Mouse (Mus musculus) layer of hippocampus, adult 8-10 months (tissue): Measurements from ENCODE around the gene Stoml2. TPM values are rescaled to one million over a fixed set of nuclear protein-coding genes. Genes with fewer than 3 reads are reported as not detected.

Experiments
- DNase-seq, 2 experiments: peaks; one replicate each; pipeline ENCODE4 v3.0.0; 2022; ENCODE audit warnings: low spot score in 2 of 2
- total RNA-seq, 4 experiments: library from RNA; stranded (reverse); gene quantifications; 2 replicates each; pipeline ENCODE4 v1.2.4; 2022

Stoml2 gene
- total RNA-seq, 4 experiments from 2014 or later, result 97.9 to 106 (median 100) TPM

DNA sequence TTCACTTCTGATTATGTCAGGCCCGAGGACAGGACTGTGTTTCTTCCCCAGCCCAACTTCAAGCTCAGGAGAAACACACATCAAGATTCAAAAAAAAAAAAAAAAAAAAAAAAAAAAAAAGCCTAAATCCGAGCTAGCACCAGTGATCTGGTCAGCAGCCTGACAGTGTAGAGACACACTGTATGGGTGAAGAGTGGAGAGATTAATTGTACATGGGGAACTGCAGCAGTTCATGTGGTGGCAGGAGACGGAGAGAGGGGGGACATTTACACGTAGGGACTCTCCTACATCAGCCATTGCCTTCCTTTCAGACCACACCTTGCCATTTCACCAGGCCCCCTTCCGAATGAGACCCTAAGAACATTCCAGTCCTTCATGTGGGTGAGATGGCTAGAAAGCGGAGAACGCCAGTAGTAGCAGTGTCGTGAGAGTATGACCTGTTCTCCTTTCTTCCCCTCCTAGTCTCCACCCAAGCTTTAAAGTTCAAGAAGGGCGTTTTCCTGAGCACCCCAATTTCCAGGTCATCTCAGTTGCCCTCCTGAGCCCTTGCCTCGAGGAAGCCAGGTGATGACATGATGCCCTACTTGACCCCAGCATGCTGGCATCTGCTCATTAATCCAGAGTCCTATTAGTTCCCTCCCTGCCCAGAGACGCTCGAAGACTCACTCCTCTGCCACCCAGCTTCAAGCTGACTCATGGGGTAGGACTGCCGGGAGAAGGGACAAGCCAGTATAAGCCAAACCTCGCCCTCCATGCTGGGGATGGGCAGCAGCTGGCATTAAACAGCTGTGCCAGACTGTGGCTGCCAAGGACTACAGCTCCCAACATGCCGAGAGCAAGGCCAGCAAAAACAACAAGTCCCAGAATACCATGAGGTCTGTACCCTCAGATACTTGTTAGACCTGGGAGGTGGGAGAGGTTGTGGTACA, 7.3 kb upstream of the Stoml2 start:
- peak in 1 of 2 experiments; percentile 73 for DNase-seq

DNA sequence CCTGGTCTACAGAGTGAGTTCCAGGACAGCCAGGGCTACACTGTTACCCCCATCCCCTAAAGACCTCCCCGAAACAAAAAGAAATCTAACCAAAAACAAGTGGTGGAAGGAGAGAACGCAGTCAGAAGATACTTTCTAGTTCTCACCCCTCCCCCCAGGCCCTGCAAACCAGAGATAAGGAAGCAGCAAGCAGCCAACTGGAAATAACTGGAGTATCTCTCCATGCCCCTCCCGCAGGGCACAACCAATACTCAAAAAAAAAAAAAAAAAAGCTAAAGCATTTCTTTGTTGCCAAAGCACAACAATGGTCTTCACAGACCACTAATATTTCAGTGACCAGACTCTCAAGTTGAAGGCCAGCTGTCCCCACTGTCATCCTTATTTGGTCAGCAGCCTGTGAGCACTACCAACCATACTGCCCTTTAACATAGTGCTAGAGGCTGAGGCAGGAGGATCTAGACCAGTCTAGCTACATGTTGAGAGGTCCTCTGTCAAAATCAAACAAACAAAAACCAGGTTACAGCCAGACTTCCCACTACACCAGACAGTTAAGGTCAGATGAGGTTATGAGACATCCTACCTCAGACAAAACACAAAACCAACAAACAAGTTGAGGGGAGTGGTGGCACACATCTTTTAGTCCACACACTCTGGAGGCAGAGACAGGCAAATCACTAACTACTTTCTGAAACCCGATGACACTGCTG, 6.5 kb upstream of the Stoml2 start:
- no peak for DNase-seq

DNA sequence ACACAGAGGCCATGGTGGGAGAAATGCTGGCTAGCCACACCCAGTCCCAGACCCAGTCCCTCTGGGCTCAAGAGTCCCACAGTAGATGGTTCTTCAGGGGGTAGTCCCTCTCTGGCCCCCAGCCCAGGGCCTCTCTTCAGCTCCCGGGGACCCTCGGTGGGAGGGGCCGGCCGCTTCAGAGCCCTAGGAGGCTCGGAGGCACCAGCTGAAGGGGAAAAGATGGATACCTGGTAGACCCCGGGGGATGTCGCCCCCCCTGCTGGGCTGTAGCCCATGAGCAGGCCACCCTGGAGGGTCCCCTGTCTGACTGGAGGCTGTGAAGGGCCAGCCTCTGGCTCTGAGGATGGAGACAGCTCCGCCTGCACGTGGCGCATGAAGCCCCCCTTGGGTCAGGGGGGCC, 4.8 kb upstream of the Stoml2 start:
- no peak for DNase-seq

DNA sequence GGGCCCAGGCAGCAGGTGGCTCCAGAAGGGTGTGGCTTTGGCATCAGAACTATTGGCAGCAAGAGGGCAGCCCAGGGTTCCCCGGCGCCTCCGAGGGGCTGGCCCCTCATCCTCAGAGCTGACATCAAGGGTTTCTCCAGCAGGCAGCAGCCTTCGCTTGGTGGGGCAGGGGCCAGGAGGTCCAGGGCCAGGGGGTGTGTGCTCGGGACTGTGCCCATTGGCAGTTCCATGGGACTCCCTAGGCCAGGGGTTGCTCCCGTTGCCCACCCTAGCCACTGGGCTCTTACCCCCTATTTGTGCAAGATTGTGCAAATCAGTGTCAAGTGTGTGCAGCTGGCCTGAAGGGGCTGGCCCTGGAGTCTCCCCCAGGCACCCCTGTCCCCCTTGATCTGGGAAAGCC, 4.3 kb upstream of the Stoml2 start:
- no peak for DNase-seq

DNA sequence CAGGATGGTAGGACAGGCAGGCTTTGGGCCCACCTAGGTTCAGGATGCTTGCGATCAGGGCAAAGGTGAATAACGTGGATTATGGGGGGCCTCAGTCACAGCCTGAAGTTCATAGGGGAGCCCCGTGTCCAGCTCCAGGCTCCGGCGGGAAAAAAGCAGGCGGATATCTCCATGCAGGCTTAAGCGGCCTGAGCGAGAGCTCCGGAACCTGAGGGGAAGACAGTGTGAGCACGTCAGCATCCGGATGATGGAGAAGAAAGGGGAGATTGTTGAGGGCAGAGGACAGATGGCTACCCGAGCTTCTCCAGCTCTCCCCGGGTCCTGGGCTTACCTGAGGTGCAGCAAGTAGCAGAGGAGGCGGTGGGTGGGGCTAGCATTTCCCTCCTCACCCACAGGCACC, 2.0 kb upstream of the Stoml2 start:
- no peak for DNase-seq

DNA sequence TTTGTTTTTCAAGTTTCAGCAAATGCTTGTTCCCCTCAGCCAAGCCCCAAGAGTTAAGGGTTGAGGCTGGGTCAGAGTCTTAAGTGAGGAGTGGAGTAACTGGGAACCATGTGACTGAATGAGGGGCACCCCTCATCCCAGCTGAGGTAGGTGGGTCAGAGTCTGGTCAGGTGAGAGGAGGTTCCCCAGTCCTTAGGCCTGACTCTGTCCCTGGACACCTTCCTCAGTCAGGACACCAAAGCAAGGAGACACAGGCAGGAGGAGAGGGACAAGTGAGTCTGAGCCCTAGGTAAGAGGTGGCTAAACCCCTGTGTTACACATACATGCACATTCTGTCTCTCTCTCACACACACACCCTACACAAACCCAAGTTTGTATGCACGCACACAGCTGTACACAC, 991 bp upstream of the Stoml2 start:
- no peak for DNase-seq

DNA sequence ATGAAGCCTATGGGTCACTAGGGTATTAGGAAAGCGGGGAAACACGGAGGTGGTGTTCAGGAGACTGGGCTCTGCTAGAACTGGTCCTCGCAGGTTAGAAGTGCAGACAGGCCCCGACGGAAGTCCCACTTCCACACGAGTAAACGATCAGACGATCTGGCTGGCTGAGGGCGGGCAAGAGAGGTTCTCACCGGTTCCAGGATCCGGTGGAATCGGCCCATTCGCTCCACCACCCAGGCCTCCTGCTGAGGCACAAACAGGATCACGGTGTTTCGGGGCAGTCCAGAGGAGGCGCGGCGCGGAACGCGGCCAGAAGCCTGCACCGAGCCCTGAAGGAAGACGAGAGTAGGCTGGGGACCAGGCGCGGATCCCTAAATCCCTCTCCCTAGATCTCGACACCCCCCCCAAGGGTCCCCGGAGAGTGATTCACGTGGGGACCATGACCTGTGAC, 705 bp downstream of the Stoml2 start:
- no peak for DNase-seq

DNA sequence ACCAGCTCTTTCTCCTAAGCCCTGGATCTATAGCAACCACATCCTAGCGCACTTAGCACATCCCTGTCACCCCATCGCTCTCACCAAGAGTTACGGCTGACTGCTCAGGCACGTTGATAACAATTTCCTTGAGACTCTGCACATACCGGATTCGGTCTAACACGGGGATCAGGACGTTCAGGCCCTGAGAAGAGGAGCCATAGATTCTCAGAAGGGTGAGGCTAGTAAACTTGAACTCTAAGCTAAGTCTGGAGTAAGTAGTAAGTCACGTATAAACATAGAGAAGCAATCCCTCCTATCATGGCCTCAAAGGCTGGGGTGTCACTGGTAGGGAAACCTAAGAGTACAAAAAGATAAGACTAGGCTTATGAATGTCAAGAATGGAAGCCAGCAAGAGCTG, 1.2 kb downstream of the Stoml2 start:
- DNase-seq, result no peak

DNA sequence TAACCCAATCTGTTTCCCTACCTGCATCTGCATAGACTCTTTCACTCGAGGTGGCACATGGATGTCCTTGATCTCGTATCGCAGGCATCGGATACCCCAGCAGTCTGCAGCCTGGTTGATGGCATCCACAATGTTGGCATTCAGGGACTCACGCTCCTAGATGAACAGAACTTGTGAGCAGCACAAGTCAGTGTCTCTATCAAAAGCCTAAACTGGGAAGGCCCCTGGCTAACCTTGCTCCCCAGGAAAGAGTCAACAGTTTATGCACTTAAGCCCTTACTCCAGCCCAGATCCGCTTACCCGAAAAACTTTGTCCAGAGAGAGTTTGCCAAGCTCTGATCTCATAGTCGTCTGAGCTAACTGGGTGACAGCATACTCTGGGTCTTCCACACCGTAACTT, 1.8 kb downstream of the Stoml2 start:
- DNase-seq, result no peak

DNA sequence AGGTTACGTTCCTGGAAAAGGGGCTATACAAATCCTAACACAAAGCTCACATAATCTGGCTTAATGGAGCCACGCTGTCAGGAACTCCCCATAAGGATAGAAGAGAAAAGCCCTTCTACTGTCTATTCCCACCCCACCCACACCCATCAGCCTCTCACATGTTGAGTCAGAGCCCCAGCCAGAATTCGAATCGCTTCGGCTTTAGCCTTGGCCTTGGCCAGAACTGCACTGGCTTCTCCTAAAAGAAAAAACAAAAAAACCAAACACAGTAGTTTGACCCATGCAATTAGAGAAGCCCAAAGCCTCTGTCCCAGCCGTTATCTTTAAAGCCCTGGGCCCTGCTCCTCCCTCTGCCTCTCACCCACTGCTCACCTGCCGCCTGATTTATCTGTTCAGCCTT, 2.4 kb downstream of the Stoml2 start:
- DNase-seq, result no peak

DNA sequence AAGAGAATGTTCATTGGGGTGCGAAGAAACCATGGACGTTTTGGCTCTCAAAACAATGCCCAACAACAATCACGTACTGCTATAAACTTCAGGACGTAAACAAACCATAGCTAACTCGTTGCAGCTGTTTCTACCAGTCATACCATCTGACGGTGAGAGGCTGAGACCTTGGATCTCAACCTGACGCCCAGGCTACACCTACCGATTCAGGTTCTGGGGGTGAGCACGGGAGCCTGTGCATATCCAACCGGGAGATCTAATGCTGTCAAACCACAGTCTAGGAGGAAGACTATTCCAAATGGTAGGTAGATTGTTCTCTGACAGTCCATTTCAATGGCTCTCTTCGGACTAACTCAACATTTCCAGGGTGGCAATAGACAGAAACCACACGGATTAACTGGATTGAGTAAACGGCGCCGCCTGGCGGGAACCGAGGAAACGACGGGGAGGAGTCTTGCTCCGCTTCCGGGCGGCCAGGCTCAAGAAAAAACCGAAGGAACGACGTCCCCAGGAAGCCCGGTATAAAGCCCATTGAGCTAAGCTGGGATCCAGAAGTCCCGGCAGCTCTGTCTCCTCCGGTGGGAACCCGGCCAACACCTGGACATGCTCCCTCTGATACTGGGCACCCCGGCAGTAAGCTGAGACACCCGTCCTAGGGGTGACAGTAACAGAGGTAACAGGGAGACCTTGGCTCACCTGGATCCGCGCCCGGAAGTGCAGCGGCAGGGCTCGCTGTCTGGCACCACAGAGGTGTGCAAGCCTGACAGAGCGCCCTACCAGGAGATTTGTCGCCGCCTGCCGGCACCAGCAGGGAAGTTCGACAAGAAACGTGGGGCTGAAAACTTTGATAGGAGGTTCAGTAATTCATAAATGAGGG, 6.2 kb downstream of the Stoml2 start, which contains the start of gene Pigo:
TSS of gene Pigo (minus strand) at position 736 of the 877 bp plus-strand sequence.
- peak; percentile 90 to 94 for DNase-seq

DNA sequence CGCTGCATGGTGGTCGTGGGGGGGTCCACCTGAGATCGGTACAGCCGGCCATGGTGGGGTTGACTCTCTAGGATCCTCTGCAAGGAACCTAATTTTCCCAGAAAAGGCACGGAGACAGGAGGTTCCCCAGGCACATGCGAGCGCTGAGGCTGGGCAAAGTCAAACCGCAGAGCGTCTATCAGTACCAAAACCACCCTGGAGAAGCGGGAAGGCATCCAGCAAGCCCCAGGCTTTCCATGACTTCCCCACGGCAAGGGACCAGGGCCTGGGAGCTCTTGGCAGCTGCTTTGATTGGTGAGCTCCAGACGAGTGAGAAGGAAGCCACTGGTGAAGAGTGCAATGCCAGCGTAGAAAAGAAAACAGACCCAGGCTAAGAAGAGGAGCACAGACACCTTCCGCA, 6.8 kb downstream of the Stoml2 start:
- DNase-seq, result no peak

DNA sequence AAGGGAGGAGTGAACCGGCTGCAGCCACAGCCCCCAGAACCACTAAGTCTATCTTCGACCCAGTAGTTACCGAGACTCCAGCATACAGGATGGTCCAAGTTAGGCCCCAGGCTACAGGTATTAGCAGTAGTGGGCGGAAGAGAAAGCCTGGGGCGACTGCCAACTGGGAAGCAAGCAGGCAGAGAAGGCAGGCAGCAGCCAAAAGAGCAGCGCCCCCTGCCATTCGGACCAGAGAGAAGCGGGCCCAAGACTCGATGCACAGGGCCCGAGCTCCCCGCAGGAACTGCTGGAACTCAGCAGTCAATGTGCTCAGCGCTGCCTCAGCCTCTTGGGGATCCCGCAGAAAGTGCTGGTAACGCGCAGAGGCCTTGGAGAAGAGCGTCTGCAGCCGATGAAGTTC, 10.2 kb downstream of the Stoml2 start:
- DNase-seq, result no peak

DNA sequence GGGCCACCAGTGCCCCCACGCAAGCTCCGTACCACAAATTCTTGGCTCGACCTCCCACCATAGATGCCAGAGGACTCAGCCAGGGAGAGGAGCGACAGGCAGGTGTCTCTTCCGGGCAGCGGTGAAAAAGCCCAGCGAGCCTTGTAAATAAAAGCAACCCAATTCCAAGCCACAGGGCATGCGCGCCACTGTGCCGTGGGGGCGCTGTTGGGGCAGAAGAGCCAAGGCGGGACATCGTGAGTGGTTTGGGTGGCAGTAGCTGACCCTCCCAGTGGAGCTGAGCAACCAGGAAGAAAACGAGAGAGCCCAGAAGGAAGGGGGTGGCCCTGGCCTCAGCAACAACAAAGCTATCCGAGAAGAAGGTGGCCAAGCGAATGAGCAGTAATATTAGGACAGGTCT, 10.6 kb downstream of the Stoml2 start:
- DNase-seq, result no peak

DNA sequence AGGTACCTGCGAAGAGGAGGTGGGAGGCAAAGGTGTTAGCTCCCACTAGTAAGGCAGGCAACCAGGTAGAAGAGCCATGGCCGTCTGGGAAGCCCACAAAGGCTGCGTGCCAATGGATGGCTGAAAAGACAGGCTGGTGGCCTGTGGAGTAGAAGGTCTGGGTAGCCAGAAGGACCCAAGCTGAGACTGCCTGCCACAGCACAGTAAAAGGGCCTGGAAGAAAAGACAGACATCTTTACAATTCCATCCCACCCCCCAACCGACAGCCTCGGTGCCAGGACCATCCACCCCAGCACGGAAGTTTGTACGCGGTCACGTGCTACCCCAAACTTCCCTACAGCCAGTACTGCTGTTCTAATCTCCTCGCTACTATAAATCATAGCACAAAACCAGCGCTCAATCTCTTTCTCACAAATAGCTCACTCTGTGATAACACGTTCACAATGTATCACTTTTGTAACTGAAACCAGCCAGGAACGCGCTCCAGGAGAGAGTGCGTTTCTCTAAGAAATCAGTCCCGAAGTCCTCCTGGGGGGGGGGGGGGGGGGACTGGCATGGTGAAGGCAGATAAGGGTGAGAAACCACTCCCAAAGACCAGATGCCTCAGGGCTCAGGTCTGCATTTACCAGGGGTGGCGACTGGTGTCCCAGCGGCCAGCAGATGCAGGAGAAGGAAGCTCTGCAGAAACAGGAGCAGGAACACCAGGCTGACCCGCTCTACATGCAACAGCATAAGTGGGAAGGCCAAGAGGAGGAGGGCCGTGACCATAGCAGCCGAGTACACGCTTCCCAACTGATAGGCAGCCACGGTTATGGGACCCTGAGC, 11.7 kb downstream of the Stoml2 start:
- no peak for DNase-seq

DNA sequence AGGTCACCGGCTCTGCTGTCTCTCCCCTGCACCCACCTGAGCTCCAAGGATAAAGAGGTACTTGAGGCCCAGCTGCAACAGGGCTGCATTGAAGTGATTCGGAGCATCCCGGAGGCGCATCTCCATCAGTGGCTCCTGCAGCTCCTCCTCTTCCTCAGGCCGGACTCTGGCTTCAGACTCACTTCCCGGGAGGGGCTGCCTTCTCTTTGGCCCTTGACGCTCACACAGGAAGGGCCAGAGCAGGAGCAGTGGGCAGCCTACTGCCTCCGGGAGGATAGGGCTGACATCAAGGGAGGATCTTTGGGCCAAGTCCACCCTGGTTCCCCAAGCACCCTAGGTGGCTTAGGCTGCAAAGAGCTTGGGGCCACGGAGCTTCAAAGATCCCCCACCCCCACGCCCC, 12.3 kb downstream of the Stoml2 start:
- DNase-seq, result no peak

DNA sequence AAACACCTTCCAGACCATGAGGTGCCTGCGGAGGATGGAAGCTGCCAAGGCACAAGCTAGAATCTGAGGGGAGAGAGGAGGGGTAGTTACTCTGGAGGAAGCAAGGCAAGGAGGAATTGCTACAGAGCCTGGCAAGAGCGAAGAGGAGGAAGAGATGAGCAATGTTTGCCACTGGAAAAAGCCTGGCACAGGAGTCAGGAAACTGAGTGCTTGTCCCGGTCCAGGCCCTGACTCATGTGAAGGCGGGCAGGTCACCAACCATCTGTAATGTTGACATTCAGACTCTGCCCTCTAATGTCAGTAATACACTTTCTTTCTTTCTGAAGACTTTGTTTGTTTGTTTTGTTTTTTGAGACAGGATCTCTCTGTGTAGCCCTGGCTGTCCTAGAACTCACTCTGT, 13.4 kb downstream of the Stoml2 start:
- DNase-seq, result no peak

DNA sequence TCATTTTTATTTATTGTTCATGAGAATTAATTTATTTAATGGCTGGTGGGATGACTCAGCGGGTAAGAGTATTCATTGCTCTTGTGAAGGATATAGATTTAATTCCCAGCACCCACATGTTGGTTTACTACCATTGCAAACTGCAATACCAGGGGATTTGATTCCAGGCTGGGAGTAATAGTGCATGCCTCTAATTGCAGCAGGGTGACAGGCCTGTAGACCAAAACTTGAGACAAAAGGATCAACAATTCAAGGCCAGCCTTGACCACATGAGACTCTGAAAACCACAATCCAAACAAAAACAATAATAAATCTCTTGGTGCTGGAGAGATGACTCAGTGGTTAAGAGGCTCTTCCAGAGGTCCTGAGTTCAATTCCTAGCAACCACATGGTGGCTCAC, 19.4 kb downstream of the Stoml2 start:
- no peak for DNase-seq

DNA sequence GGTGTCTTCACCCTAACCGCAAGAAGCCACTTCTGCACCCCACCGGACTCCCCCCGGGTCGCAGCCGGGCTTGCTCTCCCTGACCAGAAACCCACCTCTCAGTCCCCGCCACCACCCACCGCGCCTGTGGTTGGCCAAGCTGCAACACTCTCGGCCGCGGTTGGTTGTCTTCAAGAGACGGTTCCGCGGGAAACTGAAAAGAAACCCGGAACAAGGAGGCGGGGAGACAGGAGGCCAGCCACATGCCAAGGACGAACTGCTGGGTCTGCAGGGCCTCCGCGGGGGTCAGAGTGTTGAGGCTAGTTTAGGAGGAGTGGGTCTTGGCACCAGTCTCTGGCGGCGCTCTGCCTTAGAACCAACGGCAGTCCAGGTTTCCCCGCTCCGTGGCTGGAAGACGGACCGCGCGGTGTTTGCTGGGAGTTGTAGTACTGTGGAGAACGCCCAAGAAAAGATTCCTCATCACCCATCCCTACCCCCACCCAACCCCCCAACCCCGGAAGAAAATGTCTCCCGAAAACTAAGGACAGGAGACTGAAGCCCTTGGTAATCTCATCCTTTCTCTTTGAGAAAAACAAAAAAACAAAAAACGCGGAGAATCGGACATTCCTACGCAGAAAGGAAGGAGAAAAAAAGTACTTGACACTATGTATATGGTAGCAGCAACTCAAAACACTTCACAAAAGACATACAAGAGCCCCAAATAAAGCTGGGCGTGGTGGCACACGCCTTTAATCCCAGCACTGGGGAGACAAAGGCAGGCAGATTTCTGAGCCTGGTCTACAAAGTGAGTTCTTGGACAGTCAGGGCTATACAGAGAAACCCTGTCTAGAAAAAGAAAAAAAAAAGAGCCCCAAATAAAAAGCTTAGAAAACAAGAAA, 21.1 kb downstream of the Stoml2 start, which contains the start of gene Fancg:
TSS of gene Fancg (minus strand) at position 346 of the 878 bp plus-strand sequence.
- peak; percentile 71 to 78 for DNase-seq

DNA sequence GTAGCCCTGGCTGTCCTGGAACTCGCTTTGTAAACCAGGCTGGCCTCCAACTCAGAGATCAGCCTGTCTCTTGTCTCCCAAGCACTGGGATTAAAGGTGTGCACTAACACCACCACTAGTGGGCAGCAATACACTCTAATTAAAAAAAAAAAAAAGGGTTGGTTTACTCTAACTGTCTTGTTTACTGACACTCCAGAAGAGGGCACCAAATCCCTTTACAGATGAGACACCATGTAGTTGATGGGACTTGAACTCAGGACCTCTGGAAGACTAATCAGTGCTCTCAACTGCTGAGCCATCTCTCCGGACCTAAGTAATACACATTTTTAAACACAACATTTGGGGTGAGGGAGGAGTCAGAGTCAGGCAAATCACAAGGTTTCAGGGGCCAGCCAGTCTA, 25.7 kb downstream of the Stoml2 start:
- DNase-seq, result no peak
